Mouse (Mus musculus): ENCODE data around the gene Gnao1.

Gene Gnao1

DNA sequence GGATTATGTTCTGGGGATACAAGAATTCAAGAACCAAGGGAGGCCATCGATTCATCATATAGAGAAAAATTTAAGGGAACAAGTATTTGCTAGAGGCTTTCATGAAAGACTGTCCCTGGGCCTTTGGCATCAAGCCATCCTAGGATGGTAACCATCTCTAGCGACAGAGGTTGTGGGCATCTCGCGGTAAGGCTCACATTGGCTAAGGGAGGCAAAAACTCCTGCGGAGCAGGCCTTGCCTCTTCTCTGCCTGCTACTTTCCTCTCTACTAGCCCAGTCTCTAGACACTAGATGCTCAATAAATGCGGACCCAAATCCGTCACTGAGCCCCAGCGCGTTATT, at the start of gene Gnao1:
TSS of gene Gnao1 (plus strand) at position 281 of the 342 bp plus-strand sequence.
- no peak for DNase-seq (ENCODE audit: low spot score)

DNA sequence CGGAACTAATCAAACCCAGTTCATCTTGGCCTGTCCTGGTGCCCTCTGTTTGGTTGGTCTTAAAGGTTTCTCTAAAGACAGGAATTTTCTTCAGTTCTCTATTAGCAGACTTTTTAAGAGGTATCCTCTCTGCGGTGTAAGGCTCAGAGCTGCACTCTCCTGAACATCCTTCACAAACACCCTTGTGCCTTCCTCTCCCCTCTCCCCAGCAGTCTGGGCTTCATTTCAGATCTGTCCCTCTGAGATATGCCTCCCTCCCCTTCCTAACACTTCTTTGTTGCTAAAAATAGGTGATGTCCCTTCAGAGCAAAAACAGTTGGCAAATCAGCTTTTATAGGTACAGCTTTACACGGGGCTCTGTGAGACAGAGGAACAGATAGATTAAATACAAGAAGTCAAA, 32.2 kb upstream of the Gnao1 start:
- no peak for DNase-seq (ENCODE audit: low spot score)

DNA sequence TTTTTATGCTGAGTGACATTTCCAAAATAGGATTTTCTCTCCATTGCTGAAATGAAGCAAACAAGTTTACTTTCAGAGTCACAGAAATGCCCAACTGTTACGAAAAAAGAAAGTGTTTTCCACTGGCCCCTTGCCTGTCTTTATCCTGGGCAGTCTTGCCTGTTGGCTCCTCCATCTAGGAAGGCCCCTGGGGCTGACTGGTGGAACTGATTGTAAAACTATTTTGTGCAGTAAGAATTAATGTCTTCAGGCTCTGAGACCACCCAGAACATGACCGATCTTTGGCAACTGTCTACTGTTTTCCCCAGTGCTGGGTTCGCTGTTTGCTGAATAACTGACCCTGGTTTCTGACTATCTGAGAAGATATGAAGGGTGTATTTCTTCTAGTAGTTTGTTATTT, 540 bp upstream of the Gnao1 start:
- DNase-seq (ENCODE audit: low spot score): no peak

DNA sequence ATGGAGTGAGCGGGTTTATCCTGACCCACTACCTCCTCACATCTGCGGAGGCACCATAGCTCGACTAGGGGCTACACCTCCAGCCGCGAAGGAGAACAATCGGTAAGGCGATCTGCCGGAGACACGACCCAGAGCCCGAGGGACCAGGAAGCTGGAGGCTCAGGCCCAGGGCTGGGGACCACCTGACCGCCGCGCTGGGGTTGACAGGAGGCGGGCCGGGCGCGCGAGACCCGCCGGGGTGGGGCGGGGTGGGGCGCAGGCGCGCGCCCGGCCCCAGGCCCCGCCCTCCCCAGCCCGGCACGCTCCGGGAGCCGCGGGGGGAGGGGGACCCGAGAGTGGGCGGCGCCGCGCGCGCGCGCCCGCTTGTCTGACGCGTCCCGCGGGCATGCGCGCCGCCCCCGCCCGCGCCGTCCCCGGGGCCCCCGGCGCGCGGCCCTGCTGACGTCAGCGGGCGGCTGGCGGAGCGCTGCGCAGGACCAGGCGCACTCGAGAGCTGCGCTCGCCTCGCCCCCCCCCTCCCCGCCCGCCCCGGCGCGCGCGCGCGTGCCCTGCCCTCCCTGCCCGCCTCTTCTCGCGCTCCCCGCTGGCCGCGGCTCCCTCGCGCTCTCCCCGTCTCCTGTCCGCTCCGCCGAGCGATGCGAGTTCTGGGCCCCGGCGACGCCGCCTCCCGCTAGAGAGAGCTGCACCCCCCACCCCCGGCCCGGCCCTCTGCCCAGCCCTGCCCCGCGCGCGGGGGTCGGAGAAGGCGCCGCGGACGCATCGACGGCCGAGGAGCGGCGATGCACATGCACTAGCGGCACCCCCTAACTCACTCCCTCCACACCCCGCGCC, 477 bp downstream of the Gnao1 start:
- DNase-seq (ENCODE audit: low spot score): peak; percentile 76

DNA sequence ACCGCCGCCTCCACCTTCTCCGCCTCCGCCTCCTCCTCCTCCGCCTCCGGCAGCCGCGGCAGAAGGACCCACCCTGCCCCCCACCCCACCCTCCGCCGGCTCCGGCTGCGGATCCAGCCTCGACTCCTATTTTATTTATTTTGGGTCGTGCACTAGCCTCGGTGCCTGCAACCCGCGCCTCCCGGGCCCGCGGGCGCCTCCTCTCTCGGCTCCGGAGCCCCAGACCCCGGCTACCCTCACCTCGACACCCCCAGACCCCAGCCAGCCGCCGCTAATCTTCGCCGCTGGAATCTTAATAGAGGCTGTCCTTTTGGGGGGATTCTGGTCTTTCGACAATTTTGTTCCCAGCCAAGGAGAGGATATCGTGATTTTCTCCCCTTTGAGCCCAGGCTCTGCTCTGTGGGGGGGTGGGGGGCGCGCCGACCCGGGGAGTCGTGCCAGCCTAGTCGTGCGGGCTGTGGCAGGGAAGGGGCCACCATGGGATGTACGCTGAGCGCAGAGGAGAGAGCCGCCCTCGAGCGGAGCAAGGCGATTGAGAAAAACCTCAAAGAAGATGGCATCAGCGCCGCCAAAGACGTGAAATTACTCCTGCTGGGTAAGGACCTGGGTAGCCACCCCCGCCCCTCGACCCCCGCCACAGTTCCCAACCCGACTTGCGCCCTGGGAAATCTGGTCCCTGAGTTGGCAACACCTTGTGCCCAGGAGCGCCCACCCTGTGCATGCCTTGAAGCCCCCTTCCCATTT, 1.3 kb downstream of the Gnao1 start:
- DNase-seq (ENCODE audit: low spot score): no peak

DNA sequence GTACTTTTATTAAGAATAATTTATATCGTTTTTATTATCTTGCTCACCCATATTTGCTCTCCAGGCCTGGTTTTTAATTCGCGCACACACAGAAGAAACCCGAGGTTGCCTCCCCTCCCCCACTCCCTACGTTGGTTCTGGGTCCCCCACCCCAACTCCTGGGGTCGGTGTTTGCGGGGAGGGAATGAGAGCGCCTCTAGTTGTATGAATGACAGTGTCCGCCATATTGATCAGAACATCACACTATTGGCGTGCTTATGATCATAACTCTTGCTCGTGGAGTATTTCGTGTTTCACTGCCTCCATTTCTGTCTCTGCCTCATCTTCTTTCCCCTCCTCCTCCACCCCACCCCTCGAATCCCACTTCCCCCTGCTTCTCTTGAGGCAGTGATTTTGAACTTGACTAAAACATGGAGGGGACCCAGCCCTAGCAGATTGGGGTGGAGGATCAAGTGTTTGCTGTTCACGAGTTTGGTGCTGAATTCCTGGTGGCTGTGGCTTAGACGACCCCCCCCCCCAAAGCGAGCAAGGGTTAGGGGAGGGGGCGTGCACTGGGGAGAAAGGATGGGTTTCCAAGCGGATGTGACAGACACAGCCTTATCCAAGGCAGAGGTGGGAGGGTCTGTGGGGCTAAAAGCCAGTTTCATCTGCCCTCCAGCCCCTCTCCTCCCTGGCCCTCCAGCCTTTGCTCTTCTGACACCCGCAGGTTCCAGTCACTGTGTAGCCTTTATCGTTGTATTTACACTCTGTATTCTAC, 2.1 kb downstream of the Gnao1 start:
- DNase-seq (ENCODE audit: low spot score): no peak

DNA sequence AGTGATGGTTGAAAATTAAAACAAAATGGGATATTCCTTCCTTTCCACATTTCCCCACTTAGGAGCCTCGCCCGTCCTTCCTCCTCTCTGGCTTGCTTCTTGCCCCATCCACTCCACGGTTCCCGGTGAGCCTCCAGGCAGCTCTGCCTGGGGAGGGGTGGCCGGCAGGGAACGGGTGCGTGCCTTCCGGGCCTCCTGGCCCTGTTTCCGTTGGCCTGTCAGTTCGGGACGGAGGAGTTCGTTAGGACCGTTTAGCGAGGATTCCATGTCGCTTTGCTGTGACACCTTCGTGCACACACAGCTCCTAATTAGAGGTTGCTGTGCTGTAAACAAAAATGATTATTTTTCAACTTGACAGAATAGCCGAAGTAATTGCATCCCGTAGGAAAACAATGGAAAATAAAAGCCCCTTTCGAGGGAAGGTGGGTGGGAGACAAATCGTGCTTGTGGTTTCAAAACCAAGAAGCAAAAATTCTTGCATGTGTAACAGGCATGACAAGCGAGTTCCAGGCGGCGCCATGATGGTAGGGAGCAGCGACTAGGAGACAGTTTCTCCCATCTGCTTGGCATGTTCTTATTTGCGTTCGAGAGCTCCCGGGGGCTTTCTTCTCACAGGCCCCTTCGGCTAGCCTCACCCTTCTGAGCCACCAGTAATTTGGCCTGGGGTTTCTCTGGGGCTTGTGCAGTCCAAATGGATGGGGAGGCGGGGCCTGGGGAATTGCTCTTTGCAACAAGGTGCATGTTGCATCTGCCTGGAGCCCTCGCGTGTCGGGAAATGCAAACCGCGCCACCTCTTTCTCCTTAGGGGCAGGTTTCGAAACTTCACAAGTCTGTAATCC, 3.0 kb downstream of the Gnao1 start:
- no peak for DNase-seq (ENCODE audit: low spot score)

DNA sequence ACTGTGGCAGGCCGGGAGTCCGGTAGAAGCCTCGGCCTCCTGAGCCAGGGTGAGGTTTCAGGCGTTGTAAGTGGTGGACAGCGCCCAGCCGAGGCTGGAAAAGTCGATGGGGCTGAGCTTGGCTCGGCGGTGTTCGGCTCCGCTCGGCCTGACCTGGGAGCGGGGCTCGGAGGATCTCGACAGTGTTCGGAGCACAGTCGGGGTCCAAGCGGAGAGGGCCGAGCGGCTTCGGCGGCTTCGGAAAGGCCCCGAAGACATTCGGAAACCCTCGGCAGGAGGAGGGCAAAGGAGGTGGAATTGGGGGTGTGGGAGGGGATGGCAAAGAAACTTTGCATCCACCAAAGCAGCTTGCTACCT, 3.6 kb downstream of the Gnao1 start:
- DNase-seq (ENCODE audit: low spot score): peak; percentile 77

DNA sequence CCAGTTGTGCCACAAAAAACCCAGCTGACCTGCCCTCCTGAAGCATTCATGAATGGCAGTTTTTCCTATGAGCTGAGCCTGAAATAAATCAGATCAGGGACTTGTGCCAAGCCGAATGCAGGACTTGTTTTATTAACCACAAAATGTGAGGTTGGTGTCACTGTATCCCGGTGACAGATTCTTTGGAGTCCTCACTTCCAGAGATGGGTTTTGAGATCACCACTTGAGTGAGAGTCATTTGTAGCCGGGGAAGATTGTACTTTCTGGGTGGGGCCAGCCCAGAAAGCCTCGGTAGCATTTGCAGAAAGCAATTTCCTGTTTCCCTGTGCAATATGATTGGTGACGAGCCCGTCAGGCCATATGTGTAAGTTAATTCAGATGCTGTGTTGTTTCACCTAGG, 4.5 kb downstream of the Gnao1 start:
- no peak for DNase-seq (ENCODE audit: low spot score)

DNA sequence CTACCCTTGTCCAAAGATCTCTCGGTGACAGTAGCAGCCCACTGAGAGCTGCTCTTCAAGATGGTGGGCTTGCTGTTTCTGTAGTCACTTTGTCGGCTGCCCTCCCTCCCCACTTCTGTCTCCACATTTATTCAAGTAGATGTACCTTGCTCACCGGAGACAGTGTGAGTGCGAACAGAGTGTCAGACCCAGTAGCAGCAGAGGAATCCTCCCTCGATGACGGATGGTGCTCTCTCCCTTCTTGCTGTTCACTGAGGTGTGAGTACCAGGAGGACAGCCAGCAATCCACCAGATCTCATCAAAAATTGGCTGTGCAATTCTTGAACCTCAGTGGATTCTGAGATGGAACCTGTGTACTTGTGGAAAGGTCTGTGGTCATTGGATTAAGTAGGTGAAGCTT, 6.5 kb downstream of the Gnao1 start:
- DNase-seq (ENCODE audit: low spot score): no peak

DNA sequence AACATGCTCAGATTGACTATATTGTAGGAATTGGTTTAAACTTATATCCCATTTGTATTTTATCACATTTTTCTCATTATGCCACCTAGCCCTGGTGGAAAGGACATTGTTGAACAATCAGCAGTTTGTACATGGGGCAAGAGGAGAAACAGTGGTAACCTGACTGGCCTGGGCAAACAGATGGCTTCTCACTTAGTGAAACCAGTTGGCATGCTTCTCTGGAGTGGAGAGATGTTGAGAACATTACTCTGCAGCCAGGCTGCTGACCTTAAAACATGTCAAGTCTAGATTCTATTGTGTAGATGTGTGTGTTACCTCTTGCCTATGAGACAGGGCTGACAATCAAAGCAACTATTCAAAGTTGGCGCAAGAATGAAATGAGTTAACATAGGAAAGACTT, 7.6 kb downstream of the Gnao1 start:
- no peak for DNase-seq (ENCODE audit: low spot score)

DNA sequence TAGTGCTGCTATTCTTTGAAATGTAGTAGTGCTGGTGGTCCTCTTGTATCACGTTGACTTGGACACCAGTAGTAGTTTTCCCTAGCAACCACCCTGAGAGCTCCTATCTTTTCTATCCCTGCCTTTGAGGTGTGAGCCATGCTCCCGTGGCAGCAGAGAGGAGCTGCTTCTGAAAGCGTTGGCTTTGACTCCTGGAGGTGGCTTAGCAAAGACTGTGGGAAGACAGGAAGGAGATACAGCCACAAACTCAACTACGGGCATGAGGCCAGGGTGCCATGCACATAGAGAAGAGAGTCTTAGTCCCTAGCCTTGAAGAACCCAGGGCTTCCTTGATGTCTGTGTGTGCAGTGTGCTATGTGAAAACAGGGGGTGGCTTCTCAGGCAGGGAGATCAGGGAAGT, 10.2 kb downstream of the Gnao1 start:
- no peak for DNase-seq (ENCODE audit: low spot score)

DNA sequence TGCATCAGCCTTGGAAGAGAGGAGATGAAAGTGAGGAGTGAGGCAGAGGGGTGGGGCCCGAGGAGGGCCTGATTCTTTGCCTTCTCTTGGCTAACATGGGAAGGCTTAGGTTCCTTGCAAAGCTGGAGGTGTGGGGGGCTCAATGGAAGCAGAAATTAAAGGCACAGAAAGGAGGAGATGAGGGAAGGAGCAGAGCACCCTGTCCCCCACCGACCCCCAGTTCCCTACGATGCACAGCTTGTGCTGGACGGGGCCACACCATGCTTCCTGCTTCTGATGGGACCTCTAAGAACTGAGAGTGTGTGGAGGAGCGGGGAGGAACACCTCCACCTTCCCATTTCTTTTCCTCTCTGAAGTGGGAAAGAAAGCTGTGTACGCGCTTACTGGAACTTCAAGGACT, 11.6 kb downstream of the Gnao1 start:
- DNase-seq (ENCODE audit: low spot score): no peak

DNA sequence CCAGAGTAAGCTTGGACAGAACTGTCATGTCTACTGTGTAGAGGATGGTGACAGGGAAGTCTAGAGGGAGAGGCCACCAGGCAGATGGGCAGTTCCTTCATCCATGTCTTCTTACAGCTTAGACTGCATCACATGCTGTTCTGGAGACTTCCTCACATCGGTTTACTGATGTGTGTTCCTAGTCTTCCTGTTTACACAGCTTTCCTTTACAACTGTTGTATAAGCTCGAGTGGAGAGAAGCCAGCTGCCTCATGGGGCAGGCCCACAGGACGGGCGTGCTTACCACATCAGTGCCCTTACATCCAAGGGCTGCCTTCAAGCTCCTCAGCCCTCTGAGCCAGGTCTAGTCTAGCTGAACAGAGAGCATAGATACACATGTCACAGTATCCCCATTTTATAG, 15.6 kb downstream of the Gnao1 start:
- no peak for DNase-seq (ENCODE audit: low spot score)

DNA sequence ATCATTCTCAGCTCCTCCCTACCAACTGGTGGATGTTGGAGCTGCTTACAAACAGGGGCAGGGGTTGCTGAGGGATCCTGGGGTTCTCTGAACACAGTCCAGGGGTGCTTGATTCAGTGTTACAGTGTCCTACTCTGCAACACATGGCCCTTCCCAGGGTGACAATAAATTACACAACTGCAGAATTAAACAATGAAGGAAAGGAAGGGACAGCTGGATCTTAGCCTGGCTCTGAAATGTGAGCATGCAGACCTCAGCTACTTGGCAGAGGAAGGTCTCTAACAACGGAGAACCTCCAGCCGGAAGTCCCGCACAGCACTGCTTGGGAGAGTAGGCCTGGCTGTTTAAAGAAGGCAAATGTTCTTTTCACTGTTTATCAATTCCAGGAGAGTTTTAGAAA, 20.9 kb downstream of the Gnao1 start:
- no peak for DNase-seq (ENCODE audit: low spot score)

DNA sequence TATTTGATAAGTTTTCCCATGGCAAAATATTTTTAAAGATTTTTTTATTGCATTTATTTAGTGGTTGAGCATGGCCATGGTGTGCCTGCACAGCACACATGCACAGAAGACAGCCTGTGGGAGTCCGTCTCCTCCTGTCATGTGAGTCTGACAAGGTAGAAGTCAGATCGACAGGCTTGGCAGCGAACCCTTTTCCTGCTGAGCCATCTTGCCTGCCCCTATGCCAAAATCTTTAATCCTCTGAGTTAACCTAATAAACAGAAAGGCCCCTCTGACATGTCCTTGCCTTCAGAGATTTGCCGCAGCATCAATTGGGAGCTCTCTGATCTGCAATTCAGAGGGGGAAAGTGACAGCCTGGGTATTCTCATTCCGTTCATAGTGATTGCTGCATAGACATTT, 26.0 kb downstream of the Gnao1 start:
- DNase-seq (ENCODE audit: low spot score): no peak

DNA sequence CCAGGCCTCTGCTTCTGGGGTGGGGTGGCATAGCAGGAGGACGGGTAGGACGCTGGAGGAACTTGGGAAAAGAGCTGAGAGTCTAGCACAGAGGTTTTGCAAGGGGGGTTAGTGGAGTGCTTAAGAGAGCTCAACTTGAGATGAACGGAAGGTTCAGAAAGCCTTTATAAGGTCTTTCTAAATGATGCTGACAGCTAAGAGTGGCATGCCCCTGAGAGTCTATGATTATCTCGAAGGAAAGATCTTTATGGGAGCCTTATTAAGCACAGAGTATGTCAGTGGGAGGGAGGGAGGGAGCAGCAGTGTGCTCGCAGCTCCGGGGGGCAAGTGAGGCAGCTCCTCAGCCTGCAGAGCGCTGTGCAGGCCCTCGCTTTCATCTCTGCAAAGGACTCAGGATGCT, 29.3 kb downstream of the Gnao1 start:
- DNase-seq (ENCODE audit: low spot score): no peak

DNA sequence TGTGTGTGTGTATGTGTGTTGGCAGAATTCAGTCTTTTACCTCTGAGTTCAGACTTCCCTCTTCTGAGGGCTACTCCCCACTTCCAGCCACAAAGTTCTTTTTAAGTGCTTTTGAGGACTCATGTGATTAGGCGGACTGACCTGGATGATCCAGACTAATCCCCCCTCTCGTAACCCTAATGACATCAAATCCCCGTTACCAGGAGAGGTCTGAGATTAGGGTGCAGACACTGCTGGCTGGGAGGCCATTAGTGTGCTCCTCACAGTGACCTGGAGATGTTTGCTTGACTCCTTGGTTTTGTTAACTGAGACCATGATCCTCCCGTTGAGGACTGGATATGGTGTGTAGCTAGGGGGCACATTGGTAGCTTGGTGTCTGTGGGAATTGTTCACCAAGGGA, 30.7 kb downstream of the Gnao1 start:
- no peak for DNase-seq (ENCODE audit: low spot score)

DNA sequence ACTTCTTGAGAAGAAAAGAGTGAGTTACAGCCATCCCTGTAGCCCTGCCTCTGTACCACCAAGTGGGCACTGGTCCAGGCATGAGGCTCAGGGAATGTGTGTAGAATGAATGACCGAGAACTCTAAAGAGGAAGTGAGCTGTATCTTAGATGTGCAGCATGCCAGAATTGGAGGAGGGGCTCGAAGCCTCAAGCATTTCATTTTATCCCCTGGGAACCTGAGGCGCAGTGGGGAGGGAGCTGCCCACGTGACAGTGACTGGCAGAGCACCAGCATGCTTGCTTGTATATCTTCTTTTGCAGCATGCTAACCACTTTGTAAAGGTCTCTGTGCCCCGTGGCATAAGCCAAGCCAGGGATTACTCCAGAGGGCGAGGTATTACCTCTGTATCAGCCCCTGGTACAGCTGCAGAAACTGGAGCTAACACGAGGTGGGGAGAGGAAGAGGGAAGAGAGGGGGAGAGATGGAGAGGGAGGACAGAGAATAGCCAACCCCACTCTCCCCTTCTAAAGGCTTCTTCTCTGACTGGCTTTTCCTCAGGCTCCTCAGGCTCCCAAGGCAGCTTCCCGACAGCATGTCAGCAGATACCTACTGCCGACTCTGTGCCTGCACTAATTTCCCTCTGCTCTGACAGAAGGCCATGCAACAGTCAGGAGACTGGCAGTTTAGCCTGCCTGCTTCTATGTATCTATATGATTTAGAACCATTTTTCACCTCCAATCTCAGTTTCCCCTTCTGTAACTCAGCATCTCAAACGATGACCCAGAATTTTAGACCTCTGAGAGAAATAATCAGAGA, 31.4 kb downstream of the Gnao1 start:
- DNase-seq (ENCODE audit: low spot score): no peak

DNA sequence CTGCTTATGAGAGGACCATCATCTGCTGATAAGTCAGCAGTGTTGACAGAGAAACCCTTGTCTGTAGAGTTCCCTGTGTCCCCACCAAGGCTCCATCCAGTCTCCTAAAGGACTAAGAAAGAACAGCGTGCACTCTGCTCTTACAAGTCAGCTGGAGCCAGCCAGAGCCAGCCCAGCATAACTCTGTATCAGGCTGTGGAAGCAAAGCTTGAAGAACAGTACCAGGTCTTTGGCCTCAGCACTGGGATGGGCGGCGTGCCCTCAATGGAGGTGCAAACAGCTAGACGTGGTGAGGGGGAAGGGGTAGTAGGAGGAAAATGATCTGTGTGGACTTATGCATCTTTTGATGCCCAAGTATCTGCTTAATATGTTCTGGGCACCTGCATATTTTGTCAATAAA, 32.8 kb downstream of the Gnao1 start:
- no peak for DNase-seq (ENCODE audit: low spot score)

DNA sequence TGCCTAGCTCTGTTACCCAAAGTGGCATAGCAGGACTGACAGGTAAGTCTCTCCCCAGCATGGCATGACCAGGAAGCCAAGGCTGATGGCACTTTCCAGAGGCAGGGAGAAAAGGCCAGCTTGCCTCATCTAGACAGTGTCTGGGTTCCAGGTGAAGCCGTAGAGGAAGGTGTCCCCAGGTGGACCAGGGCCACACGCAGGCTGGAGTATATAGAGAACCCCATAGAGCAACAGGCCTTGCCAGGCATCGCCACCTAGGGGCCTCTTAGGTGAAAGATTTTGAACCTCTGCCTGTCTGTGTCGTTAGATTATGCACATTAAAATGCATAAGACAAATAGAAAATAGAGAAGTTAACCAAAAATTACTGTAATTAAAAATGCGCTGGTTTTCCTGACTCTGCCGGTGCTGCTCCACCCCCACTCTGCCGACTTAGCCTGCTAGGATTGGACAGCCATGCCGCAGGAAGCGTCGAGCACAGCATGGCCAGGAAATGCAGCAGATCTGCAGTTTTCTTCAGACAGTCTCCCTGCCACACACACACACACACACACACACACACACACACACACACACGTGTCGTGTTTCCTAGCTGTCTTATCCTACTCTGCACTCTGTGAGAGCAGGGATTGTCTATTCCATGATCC, 34.2 kb downstream of the Gnao1 start:
- DNase-seq (ENCODE audit: low spot score): no peak

Measured in urinary bladder, postnatal 25 days (tissue).